Mouse (Mus musculus) MEL (cell line): ENCODE measurements at regions not wholly inside any gene's neighbourhood (a gene's known extent, or its start where the extent isn't known, plus 50 kb on each side); places are given as distances from the start of the nearest gene placed in this dataset.

Experiments used
- DNase-seq: peaks from one replicate; pipeline ENCODE4 v3.0.0; 2011; ENCODE audit warnings: low read depth, low spot score
- H3K27ac ChIP-seq: 2 replicates; pipeline ENCODE4 v1.5.1; 2012; ENCODE audit warnings: low read depth, mild to moderate bottlenecking, control low read depth, low read length, moderate library complexity; ENCODE audit not compliant: control insufficient read depth
- H3K27me3 ChIP-seq, 2 experiments: fragments of 150-350 bp in 1 of 2; sonication (generic) in 1 of 2; 2 replicates each; pipeline ENCODE4 v1.6.1; 2012; ENCODE audit warnings: low read length in 2 of 2, mild to moderate bottlenecking in 2 of 2, improper control_type of control experiment in 1 of 2, moderate library complexity in 1 of 2; ENCODE audit not compliant: insufficient read depth in 2 of 2, control insufficient read depth in 1 of 2
- H3K36me3 ChIP-seq, 2 experiments: 2 replicates each; pipeline ENCODE4 v1.6.1; 2012 to 2014; ENCODE audit warnings: low read length in 2 of 2, improper control_type of control experiment in 1 of 2, inconsistent platforms in 1 of 2, mild to moderate bottlenecking in 1 of 2; ENCODE audit not compliant: insufficient read depth in 2 of 2, control insufficient read depth in 1 of 2
- H3K4me1 ChIP-seq, 2 experiments: fragments of 150-350 bp in 1 of 2; sonication (generic) in 1 of 2; 2 replicates each; pipeline ENCODE4 v1.6.1; 2012; ENCODE audit warnings: low read length in 2 of 2, improper control_type of control experiment in 1 of 2, mild to moderate bottlenecking in 1 of 2; ENCODE audit not compliant: insufficient read depth in 2 of 2, control insufficient read depth in 1 of 2
- H3K4me3 ChIP-seq, 2 experiments: fragments of 150-350 bp in 1 of 2; sonication (generic) in 1 of 2; 2 replicates each; pipeline ENCODE4 v1.5.1; 2012; ENCODE audit warnings: low read depth in 2 of 2, low read length in 2 of 2, mild to moderate bottlenecking in 2 of 2, moderate library complexity in 2 of 2, control low read depth in 1 of 2, improper control_type of control experiment in 1 of 2; ENCODE audit not compliant: control insufficient read depth in 1 of 2, insufficient read depth in 1 of 2
- H3K79me2 ChIP-seq: 2 replicates; pipeline ENCODE4 v1.6.1; 2012; ENCODE audit warnings: mild to moderate bottlenecking, low read length, moderate library complexity; ENCODE audit not compliant: control insufficient read depth, poor library complexity, insufficient read depth
- H3K9ac ChIP-seq: 2 replicates; pipeline ENCODE4 v1.6.1; 2012; ENCODE audit warnings: low read depth, mild to moderate bottlenecking, control low read depth, low read length, moderate library complexity; ENCODE audit not compliant: control insufficient read depth, poor library complexity, severe bottlenecking
- H3K9me3 ChIP-seq: fragments of 150-350 bp; sonication (generic); replicated peaks from 2 replicates; pipeline ENCODE4 v1.6.1; 2012; ENCODE audit warnings: mild to moderate bottlenecking, low read length, improper control_type of control experiment, moderate library complexity; ENCODE audit not compliant: insufficient read depth
- CHD1 ChIP-seq: IDR thresholded peaks from 2 replicates; pipeline ENCODE4 v1.6.1; 2012; ENCODE audit warnings: low read depth, mild to moderate bottlenecking, inconsistent platforms, low read length, improper control_type of control experiment
- CHD2 ChIP-seq: IDR thresholded peaks from 2 replicates; pipeline ENCODE4 v1.6.1; 2011; ENCODE audit warnings: low read length, improper control_type of control experiment
- CTCF ChIP-seq, 3 experiments: IDR thresholded peaks in 2 of 3; conservative IDR thresholded peaks in 1 of 3; 2 replicates each; pipeline ENCODE4 v1.5.1; 2011 to 2012; ENCODE audit warnings: low read length in 3 of 3, low read depth in 2 of 3, mild to moderate bottlenecking in 2 of 3, improper control_type of control experiment in 1 of 3, inconsistent platforms in 1 of 3, mixed read lengths in 1 of 3, moderate library complexity in 1 of 3; ENCODE audit not compliant: control insufficient read depth in 1 of 3, insufficient read depth in 1 of 3, poor library complexity in 1 of 3, severe bottlenecking in 1 of 3
- E2F4 ChIP-seq: IDR thresholded peaks from 2 replicates; pipeline ENCODE4 v1.6.1; 2011; ENCODE audit warnings: low read depth, low read length, improper control_type of control experiment, borderline replicate concordance
- EP300 ChIP-seq, 2 experiments: IDR thresholded peaks; 2 replicates each; pipeline ENCODE4 v1.6.1; 2011; ENCODE audit warnings: improper control_type of control experiment in 2 of 2, low read length in 2 of 2, low read depth in 1 of 2, mild to moderate bottlenecking in 1 of 2
- JUND ChIP-seq: IDR thresholded peaks from 2 replicates; pipeline ENCODE4 v1.6.1; 2011; ENCODE audit warnings: low read depth, mild to moderate bottlenecking, improper control_type of control experiment, low read length
- KAT2A ChIP-seq: conservative IDR thresholded peaks from 2 replicates; pipeline ENCODE4 v1.6.1; 2012; ENCODE audit warnings: low read depth, low read length, improper control_type of control experiment, inconsistent platforms
- MAZ ChIP-seq: IDR thresholded peaks from 2 replicates; pipeline ENCODE4 v1.6.1; 2012; ENCODE audit warnings: low read depth, mild to moderate bottlenecking, inconsistent platforms, low read length, improper control_type of control experiment
- MEF2A ChIP-seq: IDR thresholded peaks from 2 replicates; pipeline ENCODE4 v1.6.1; 2014; ENCODE audit warnings: low read depth, mild to moderate bottlenecking, inconsistent platforms, low read length, improper control_type of control experiment; ENCODE audit not compliant: poor library complexity, insufficient replicate concordance, severe bottlenecking; ENCODE audit errors: extremely low read depth
- MXI1 ChIP-seq: IDR thresholded peaks from 2 replicates; pipeline ENCODE4 v1.6.1; 2011; ENCODE audit warnings: mild to moderate bottlenecking, low read depth, low read length, improper control_type of control experiment
- NELFE ChIP-seq: IDR thresholded peaks from 2 replicates; pipeline ENCODE4 v1.6.1; 2011; ENCODE audit warnings: low read depth, low read length, improper control_type of control experiment
- POLR2A ChIP-seq, 2 experiments: IDR thresholded peaks; 2 replicates each; pipeline ENCODE4 v1.6.1; 2011 to 2012; ENCODE audit warnings: low read length in 2 of 2, mild to moderate bottlenecking in 2 of 2, control low read depth in 1 of 2, improper control_type of control experiment in 1 of 2, low read depth in 1 of 2, moderate library complexity in 1 of 2; ENCODE audit not compliant: control insufficient read depth in 1 of 2, insufficient read depth in 1 of 2, poor library complexity in 1 of 2
- RCOR1 ChIP-seq: IDR thresholded peaks from 2 replicates; pipeline ENCODE4 v1.6.1; 2012; ENCODE audit warnings: low read depth, mild to moderate bottlenecking, inconsistent platforms, low read length, improper control_type of control experiment
- SIN3A ChIP-seq: IDR thresholded peaks from 2 replicates; pipeline ENCODE4 v1.6.1; 2012; ENCODE audit warnings: low read length, improper control_type of control experiment, inconsistent platforms
- SMC3 ChIP-seq: IDR thresholded peaks from 2 replicates; pipeline ENCODE4 v1.6.1; 2011; ENCODE audit warnings: low read depth, low read length, improper control_type of control experiment
- TAL1 ChIP-seq: IDR thresholded peaks from 2 replicates; pipeline ENCODE4 v1.6.1; 2012; ENCODE audit warnings: mild to moderate bottlenecking, inconsistent platforms, low read length, moderate library complexity, mixed read lengths
- UBTF ChIP-seq: IDR thresholded peaks from 2 replicates; pipeline ENCODE4 v1.6.1; 2012; ENCODE audit warnings: low read depth, mild to moderate bottlenecking, inconsistent platforms, low read length, improper control_type of control experiment, moderate library complexity, borderline replicate concordance; ENCODE audit not compliant: insufficient read depth
- USF2 ChIP-seq, 2 experiments: IDR thresholded peaks; 2 replicates each; pipeline ENCODE4 v1.6.1; 2011 to 2012; ENCODE audit warnings: improper control_type of control experiment in 2 of 2, low read length in 2 of 2, borderline replicate concordance in 1 of 2, inconsistent platforms in 1 of 2, low read depth in 1 of 2, mild to moderate bottlenecking in 1 of 2; ENCODE audit not compliant: insufficient read depth in 1 of 2
- ZNF384 ChIP-seq: IDR thresholded peaks from 2 replicates; pipeline ENCODE4 v1.6.1; 2012; ENCODE audit warnings: low read depth, mild to moderate bottlenecking, inconsistent platforms, low read length, improper control_type of control experiment

DNA sequence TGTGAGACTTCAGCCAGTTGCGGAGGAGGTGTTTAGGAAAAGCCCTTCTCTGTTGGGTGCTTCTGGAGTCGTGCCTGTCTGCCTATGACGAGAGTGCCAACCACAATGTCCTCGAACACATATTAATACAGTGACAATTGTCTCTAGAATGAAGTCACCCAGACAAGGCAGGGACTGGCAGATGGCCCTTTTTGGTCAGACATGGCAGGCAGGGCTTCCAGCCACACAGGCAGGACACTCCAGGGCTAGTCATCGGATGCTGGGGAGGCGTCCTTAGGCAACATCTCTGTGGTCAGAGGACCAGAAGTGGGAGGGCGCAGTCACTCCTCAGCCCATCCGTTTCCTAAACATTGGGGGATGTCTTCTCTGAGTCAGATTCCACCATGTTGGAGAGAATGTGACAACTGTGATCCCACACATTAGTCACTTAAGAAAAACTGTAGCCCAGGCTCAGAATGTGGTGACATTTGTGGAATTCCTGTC lies 53.0 kb upstream of the Itga11 start:
- Histone ChIP-seq H3K9ac (no peak overlapping the region), H3K4me1 (no peaks in the 10 kb centered on the region), H3K36me3 (no peaks in the 10 kb centered on the region), H3K9me3 (no peaks in the 10 kb centered on the region), H3K27ac (no peak overlapping the region), H3K4me3 (no peak overlapping the region), H3K27me3 (peaks cover 0 to 2% of the 10 kb centered on the region in 2 experiments; a peak in 2 of 4 replicates), H3K79me2 (no peaks in the 10 kb centered on the region)
- DNase-seq = no peak
- TF ChIP-seq ZNF384 (no peak), SMC3 (no peak), TAL1 (no peak), KAT2A (no peak), MAZ (no peak), MXI1 (no peak), SIN3A (no peak), UBTF (no peak), POLR2A (IDR thresholded peaks at IDR 0.05; ENCODE audit: control insufficient read depth in 1 of 2, insufficient read depth in 1 of 2, low read depth in 1 of 2, low read length in 2 of 2, poor library complexity in 1 of 2) (no peak), CHD1 (no peak)

DNA sequence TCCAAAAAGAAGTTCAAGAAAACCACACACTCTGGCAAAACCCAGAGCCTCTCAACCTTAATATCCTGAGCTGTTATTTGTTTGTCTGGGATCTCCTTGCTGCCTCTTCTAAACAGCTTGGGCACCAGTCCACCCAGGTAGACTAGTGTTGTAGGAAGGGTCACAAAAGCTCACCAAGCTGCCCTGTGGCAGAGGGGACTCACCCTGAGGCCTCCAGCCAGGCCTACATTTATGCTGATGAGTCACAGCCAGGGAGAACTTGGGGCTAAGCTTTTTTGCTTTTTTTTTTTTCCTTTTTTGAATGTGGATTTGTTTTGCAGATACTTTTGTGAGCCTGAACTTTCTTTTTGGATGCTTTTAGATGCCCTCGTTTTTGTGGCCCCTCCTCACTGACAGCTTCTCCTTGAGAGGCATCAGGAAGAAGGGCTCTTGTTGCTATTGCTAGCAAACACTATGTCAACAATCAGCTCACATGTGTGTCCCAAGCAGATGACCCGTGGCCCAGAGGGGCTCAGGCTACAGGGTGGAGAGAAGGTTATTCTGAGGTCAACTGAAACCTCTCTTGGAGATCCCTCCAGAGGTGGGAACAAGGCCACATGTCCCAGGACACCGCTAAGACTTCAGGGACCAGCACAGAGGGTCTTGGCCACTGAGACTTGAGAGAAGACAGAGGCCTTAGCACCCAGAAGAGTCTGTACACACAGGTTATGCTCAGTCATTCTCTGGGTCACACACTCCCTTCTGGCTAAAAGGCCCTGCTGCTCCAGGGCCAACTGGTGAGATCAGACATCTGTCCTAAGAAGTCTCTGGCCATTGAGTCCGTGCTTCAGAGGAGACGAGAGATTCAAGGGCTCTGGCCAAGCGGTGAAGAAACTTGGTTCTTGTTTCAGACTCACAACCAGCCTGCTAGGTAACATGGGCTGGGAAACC lies 50.3 kb upstream of the Itga11 start:
- H3K4me1 ChIP-seq = no peaks in the 10 kb centered on the region
- H3K79me2 ChIP-seq = no peaks in the 10 kb centered on the region
- no peak for DNase-seq
- H3K36me3 ChIP-seq = no peaks in the 10 kb centered on the region
- H3K9me3 ChIP-seq = no peaks in the 10 kb centered on the region
- H3K27ac ChIP-seq = no peak overlapping the region
- peaks cover 0 to 2% of the 10 kb centered on the region in 2 experiments; a peak in 3 of 4 replicates for H3K27me3 ChIP-seq
- H3K4me3 ChIP-seq = no peak overlapping the region
- TF ChIP-seq NELFE (no peak), JUND (no peak), SIN3A (no peak), CTCF (IDR thresholded peaks at IDR 0.05 in 2 of 3, conservative IDR thresholded peaks at IDR 0.05 in 1 of 3; ENCODE audit: control insufficient read depth in 1 of 3, insufficient read depth in 1 of 3, low read depth in 2 of 3, low read length in 3 of 3, poor library complexity in 1 of 3, severe bottlenecking in 1 of 3) (no peak), KAT2A (no peak), MEF2A (no peak), E2F4 (no peak), CHD2 (no peak), EP300 (IDR thresholded peaks at IDR 0.05; ENCODE audit: low read depth in 1 of 2, low read length in 2 of 2) (no peak), USF2 (IDR thresholded peaks at IDR 0.05; ENCODE audit: borderline replicate concordance in 1 of 2, insufficient read depth in 1 of 2, low read depth in 1 of 2, low read length in 2 of 2) (no peak), RCOR1 (no peak)
- no peak overlapping the region for H3K9ac ChIP-seq
